Mouse (Mus musculus) neutrophil, adult 5-6 weeks (primary cell): Measurements from ENCODE around the gene Tacr1. TPM values are rescaled to one million over a fixed set of nuclear protein-coding genes. Genes with fewer than 3 reads are reported as not detected.
"Not testable (repeated sequence)": the region's sequence is repeated elsewhere in the genome, so short reads cannot be mapped to it uniquely, and the experiment has no call there.

Experiments
- ATAC-seq: fragments of 151-379, 151-347 bp; 2 replicates; pipeline ENCODE4 v1.8.0; 2017; ENCODE audit warnings: mild to moderate bottlenecking, moderate TSS enrichment; ENCODE audit not compliant: insufficient number of reproducible peaks, poor library complexity, low FRiP score, severe bottlenecking; ENCODE audit errors: extremely low read depth
- total RNA-seq: library from RNA; stranded (forward); fragments of 200-1000 nt; gene quantifications from 2 replicates; pipeline ENCODE4 v1.2.3, GENCODE M21; 2017

The Tacr1 gene
- total RNA-seq, result not detected in 2 replicates

DNA sequence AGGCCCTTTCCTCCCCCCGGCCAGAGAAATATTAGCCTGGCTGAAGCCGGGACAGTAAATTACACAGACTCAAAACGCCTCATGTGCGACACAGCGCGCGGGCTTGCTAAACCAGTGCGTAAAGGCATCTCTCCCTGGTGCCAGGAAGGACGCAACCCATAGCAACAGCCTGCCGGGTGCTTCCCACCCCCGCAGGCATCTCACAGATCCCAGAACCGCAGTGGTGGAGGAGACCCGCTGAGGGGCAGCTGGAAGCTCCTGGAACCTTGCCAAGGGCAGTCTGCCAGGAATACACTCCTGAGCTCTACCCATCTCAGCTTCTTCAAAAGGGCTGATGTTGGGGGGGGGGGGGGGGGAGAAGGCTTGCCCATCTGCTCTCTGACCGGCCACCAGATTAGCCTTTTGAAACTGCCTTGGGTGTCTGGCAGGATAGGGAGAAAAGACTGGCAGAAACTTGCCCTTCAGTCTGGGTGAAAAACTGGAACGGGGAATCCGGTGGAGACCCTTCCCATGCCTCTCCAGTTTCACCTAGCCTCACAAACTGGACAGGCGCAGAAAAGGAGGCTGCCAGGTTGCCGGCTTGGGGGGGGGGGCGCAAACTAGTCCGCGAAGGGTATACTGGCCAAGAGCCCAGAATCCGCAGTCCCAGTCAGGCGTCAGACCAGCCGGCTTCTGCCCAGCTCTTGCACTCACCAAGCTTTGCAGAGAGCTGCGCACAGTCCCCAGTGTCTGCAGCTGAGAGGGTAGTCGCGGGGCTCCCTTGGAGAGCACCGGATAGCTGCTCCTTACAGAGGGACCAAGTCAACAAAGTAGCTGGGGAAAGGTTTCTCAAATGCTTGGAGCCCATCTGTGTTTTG lies at the start of gene Tacr1:
TSS of gene Tacr1 (plus strand) at position 740 of the 857 bp plus-strand sequence.
- ATAC-seq, result no peak

DNA sequence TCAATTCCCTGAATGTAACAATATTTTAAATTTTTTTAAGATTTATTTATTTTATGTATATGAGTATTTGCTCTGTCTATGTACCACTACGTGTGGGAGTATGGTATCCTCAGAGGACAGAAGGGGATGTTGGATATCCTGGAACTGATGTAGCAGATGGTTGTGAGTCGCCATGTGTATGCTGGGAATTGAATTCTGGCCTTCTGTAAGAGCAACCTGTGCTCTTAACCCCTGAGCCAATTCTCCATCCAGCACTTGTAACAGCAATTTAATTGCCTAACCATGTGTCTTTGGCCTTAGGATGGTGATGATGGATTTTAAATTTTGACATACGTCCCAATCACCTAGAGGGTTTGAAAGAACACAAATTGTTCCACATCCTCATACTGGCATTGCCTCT lies 26.0 kb upstream of the Tacr1 start:
- no peak for ATAC-seq

DNA sequence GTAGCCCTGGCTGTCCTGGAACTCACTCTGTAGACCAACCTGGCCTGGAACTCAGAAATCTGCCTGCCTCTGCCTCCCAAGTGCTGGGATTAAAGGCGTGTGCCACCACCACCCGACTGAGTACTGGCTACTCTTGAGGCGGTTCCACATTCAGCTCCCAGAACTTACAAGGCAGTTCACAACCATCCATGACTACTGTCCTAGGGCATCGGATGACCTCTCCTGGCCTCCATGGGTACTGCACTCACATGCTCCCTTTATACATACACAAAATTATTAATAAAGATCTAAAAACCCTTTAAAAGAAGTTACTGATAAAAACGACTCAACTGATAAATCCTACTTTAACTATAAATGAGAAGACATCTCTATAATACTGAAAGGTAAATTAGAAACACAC lies 18.6 kb upstream of the Tacr1 start:
- ATAC-seq, result no peak

DNA sequence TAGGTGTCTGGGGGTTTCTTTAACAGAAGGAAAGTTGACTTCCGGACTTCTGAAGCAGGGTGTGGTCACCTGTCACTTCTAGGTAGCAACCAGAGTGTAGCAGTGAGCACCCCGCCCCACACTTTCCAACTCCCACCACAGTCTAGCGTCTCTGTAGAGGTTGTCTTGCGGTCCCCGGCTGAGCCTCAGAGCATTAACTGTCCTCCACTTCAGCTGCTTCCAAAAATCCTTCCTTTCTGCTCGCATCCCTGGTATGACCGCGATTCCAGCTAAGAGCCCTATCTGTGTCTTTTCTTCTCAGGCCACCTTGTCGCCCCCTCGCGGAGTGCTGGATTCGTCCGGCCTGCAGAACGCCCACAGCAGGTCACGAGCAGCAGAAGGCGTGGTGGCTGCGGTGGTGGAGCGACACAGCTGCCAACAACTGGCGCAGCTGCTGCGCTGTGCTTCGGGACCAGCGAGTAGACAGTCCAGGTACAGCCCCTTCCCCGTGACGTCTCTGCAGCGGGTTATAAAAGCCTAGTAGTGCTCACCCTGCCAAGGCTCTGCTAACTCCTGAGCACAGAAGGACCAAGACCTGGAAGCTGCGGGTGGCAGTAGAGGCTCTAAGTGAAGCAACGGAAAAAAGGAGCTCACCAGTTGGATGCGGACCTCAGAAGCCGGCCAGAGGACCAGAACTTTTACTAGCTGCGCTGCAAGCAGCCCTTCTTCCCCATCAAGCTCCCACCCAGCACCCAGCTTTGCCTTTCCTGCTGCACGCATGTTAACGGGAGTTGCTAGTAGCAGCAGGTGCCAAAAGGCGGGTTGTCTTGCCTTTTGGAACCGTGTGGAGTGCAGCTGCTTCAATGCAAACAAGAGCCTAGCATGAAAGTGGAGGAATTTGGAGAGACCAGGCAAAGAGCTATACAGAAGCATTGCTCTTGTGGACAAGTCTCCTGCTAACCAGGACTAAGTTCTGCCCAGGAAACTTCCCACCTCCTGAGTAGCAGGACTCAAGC lies 664 bp downstream of the Tacr1 start:
- ATAC-seq, result no peak

DNA sequence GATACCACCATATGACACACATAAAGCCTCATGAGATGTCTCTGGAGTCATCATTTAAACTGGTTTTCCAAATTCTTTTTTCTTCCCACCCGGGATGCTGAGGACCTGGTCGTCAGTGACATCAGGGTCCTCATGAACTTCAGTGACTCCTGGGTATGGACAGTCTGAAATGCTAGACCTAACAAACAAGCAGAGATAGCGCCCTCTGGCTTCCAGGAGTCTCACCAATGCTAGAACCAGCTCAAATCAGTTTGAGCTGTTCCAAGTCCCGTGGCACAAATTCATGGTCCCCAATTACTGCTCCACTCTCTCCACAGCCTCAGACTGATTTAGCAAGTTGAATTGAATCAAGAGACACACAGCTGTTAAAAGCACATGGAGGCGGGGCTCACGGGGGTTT lies 16.2 kb downstream of the Tacr1 start:
- no peak for ATAC-seq

DNA sequence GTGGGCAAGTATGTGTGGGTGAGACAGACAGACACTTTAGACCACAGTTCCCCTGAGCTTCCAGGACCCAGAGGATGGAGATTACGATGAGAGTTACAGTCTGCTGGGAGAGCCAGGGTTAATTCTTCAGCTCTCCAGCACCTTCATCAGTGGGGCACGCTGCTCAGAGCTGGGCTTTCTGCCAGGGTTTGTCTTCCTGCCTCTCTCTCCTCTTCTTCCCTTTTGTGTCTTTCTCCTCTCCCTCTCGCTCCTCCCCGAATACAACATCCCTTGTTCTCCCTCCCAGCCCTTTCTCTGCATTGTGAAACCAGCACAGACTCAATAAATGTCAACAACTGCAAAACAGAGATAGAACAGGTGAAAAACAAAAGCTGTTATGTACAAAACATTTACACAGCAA lies 18.1 kb downstream of the Tacr1 start:
- no peak for ATAC-seq

DNA sequence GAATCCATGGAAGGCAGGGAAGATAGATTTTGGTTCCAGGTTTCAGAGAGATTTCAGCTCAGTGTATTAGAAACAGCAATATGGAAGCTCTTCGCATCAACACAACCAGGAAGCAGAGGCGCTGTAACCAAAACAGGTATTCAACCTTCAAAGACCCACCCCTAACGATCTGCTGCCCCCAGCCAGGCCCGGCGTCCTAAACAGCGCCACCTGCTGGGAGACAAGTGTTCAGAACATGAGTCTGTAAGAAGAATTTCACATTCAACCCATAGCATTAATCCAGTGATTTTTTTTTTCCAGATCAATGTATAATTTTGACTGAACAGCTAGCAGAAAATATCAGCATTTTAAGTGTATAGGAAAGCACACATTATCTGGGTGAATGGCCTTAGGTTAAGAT lies 26.8 kb downstream of the Tacr1 start:
- no peak for ATAC-seq

DNA sequence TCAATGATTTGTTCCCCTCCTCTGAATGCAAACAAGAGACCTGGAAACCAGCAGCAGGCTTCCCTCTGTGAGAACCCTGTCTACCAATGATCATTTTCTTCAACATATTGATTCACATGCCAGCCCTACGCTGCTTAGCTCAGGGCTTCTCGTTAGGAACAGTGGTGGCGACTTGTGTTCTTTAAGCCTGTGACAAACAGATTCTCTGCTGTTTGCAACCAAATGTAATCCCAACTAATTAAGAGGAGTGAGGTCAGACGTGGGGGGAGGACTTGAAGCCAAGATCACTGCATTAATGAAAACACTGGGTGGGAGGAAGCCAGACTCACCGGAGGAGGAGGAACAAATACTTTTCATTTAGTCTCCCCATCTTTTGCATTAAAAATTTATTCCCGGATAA lies 27.6 kb downstream of the Tacr1 start:
- ATAC-seq, result no peak

DNA sequence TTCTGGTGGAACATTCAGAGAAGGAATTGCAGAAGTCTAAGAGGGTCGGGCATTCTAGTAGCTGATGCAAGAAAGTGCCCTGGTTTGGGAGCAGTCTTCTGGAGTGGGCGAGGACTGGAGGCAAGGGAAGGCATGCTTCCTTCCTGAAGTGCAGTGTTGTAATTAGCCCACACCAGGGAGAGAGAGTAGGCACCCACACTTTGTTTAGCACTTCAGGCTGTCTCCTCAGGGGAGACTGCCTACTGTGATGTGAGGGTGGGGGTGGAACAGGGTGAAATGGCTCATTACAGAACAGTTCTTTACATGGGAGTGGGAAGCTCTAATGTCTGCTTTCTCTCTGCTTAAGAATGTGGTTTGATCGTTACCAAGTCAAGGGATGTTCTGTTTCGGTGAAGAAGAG lies 35.0 kb downstream of the Tacr1 start:
- ATAC-seq, result no peak

DNA sequence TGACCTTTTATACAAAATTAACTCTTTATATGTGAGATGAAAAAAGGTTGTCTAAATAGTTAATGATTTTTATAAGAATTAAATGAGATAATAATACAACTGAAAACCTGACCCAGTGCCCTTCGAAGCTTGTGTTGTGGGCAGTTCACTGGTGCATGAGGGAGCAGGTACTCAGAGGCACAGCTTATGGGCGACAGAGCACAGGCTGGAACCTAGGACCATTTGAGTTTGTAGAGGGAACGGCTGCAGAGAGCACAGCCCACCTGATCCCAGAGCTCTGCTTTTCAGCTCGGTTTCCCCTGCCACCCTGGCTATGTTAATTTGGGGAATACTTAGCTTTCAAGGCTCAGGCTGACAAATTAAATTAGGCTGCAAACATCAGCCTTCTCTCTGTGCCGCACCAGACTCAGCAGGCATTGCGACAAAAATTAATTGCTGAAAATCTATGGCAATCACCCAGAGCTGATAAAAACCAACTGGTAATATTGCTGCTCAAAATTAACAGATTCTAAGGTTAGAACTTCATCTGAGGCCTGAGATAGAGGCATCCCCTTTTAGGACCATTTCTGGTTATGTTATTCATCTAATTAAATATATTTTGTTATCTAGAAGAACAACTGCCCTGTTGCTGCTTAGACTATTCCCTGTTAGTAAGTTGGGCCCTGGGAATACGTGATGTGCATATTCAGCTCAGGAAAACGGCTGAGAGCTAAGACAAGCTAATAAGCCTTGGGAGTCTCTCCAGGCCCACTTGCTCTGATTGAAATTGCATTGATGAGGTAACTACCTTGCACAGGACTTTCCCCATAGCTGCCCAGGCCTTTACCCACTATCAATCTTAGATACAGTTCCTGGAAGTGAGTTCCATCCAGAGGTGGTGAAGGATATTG lies 50.3 kb downstream of the Tacr1 start:
- ATAC-seq, result not testable (repeated sequence)

DNA sequence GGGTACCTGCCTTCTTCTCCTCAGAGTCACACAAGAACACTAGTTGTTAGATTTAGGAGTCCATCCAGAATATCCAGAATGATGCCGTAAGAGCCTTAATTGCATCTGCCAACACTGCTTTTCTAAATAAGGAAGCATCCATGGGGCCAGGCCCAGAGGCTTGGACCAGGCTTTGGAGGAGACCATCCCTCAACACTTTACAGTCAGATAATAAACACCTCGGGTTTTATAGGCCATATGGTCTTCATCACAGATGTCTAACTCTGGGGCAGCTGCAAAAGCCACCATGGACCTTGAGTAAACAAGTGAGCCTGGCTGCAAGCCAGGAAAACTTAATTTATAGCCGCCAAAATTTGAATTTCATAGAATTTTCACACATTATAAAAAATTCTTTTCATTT lies 53.1 kb downstream of the Tacr1 start:
- ATAC-seq, result no peak

DNA sequence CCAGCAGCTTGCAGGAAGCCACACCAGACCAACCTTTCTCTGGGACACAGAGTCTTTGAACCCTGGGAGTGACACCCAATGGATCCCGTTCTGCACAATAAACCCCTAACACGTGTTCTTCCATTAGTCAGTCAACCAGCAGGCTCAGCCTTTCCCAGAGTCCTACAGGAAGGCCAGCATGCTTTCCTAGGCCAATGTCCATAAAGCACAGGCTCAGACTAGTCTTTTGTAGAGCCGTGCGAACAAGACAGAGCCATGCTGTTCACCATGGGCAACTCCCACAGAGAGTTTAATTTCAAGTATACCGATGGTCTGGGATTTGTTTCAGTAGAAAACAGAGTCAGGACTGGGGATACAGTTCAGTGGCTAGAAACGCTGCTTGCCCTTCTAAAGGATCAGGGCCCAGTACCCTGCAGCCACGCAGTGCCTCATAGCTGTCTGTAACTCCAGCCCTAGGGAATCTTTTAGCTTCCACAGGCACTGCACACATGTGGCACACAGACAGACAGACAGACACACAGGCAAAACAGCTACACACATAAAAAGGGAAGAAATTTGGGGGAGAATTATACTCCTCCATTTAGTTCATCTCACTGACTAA lies 55.1 kb downstream of the Tacr1 start:
- no peak for ATAC-seq

DNA sequence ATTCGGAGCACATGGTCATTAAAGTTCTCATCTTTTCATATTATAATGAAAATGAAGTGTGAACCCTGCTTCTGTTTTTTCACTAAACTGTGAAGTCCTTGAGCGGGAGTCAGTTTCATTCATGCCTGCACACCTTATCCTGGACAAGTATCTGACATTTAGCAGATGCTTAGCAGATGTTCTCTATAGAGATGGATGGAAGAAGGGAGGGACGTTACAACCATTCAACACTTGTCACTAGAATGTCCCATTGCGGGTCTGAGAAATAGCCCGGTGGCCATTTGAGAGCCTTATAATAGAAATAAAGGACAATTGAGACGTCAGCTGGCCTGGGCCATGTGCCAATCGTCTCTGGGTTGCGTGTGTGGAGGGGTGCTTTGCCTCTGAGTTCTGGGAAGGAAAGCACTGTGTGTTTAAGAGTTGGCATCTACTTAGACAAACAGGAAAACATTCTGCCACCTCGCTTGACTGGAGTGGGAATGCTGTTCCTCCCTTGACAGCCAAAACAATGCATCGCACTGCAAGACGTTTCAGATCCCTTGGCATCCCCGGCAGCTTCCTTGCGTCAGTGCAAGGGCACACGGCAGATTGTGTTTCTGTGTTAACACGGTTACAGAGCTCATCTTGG lies 56.7 kb downstream of the Tacr1 start:
- no peak for ATAC-seq

DNA sequence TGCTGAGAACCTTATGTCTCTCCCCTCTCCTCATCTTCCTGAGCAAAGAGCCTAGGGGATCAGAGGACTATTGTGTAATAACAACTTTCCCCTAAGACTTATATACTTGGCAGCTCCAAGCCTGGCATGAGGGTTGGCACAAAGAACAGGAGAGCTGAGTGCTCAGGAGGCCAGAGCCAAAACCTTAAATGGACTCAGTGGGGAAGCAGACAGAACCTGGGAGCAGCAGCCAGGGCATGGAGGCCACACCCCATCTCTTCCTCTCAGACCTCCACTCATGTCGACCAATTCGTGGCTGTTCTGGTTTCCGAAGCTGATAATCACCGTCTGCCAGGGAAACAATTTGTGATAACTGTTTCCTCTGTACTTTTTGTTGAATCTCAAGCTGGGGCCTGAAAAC lies 61.0 kb downstream of the Tacr1 start:
- no peak for ATAC-seq

DNA sequence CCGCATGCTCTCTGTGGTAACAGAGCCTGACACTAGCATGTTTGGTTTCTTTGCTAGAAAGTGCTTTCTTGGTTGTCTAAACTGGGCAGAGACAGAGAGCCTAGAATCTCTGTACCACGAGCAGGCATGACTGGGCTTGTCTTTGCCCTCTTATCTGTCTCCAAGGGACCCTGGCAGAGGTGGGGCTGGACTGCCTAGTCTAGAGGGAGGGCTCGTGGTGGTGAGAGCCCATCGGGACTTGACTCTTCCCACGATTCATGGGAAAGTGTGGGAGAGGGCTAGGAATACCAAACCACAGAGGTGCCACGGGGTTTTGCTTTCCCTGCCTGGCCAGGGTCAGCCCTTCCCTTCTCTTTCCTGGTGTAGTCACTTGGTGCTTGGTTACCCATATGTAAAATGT lies 72.3 kb downstream of the Tacr1 start:
- no peak for ATAC-seq

DNA sequence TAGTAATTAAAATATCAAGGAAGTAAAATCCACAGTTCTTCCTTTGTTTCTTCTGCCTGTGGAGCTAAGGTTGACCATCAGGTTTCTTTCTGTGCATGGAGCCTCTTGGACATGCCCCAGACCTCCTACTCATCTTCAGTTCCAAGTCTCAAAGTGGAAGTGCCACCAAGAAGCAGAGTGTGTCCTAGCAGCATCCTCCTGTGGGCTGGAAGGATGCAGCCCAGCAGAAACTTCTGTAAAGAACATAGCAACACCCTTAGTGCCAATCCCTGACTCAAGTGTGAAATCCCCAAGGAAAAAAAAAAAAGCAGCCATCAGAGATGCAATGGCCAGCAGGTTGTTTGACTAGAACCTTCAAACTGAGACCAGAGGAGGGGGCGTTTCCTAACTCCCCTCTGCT lies 81.7 kb downstream of the Tacr1 start:
- ATAC-seq, result no peak

DNA sequence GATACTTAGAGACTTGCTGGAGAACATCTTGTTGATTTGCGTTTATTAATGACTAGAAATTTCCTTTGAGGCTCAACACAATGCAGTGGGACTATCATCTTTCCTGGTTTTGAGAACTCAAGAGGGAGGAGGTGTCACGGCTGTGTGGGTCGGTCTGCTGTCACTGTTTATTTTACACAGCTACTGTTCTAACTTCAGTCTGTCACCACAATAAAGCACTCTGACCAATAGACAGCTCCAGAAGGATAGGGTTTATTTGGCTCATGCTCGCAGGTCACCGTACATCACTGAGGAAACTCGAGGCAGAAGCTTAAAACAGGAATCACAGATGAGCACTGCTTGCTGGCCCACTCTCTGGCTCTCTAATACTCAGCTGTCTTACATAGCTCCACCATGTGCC lies 92.3 kb downstream of the Tacr1 start:
- no peak for ATAC-seq

DNA sequence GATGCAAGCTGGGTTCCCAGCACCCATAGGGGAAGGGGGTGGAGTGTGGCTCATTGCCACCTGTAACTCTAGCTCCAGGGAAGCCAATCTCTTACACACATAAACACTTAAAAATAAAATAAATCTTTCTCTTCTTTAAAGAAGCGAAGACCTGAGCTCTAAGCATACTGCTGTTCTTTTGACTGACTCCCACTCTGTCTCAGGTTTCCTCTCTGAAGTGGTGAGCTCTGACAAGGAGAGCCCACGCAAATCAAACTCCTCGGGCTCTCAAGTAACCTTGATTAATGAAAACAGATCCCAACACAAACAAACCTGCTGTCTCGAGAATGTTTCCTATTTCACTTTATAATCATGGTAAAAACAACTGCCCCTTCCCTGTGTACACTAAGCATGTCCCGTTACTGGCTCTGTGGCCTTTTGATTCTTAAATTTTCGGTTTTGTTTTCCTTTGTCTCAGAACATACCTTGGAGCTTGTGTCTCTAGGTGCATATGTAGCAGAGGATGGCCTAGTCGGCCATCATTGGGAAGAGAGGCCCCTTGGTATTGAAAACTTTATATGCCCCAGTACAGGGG lies 108.8 kb downstream of the Tacr1 start:
- ATAC-seq, result no peak
